Mouse (Mus musculus) right cerebral cortex, adult 2 months (tissue): ENCODE measurements at regions not wholly inside any gene's neighbourhood (a gene's known extent, or its start where the extent isn't known, plus 50 kb on each side); places are given as distances from the start of the nearest gene placed in this dataset.

Experiments used
- DNase-seq, 2 experiments: peaks; one replicate each; pipeline ENCODE4 v3.0.0; 2021 to 2022; ENCODE audit warnings: low spot score in 2 of 2

DNA sequence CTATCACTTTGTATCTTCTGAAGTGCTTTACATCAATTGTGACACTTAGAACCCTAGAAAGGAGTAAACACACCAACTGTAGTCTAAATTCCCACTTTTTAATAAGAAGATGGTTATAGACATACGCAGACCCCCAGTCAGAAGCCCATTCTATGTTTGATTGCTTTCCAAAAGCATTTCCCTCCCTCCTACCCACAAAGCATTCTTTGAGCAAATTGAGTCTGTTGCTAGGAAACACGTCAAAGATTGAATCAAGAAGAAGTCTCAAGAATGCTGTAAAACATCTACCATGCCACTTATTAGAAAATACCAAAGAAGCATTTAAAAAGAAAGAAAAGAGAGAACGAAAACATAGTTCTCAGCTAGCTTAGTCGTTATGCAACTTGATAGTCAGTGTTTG is 352.3 kb upstream of the Lrp1b start:
- no peak for DNase-seq

DNA sequence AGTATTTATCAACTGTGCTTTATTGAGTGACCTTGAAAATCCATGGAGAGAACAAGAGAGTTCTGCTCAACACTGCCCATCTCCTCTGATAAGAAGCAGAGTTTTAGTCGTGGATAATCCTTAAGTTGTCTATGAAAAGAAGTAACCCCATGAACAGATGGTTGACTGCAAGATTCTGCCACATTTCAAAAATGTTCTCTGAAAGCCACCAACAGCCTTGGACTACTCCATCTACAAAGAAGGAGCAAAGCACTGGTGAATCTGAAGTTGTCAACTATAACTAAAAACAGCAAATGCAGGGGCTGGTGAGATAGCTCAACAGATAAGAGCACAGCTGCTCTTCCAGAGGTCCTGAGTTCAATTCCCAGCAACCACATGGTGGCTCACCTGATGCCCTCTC is 337.6 kb upstream of the Lrp1b start:
- DNase-seq: peak; percentile 7 to 13

DNA sequence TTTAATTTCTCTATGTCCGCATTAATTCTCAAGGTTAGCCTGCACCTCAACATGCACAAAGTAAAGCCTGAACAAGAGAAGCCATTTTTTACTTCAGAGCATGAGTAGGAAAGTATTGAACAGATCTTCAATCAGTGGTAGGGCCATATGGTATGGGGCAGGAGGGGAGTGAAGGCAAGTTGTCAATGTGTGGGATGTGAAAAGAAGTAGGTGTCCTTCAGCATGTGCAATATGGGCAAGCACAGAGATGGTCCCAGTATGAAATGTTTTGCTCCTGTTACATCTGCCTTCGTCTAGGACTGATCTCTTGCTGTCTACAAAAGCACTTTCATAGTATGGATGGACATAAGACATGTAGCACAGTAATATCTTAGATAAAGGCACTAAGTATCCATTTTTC is 315.3 kb upstream of the Lrp1b start:
- peak; percentile 20 to 35 for DNase-seq
